Mouse (Mus musculus) gonadal fat pad, adult 2 months (tissue): Measurements from ENCODE around the gene Colgalt1. TPM values are rescaled to one million over a fixed set of nuclear protein-coding genes. Genes with fewer than 3 reads are reported as not detected.

Experiments
- DNase-seq: peaks from one replicate; pipeline ENCODE4 v3.0.0-alpha.2; 2012; ENCODE audit warnings: low read depth
- polyA plus RNA-seq: library from polyadenylated mRNA; depleted of rRNA; stranded (reverse); fragments of >200 nt; gene quantifications from 2 replicates; pipeline ENCODE4 v1.2.3, GENCODE M21; 2012

Colgalt1 gene
- polyA plus RNA-seq, 1 experiment: 155 TPM

DNA sequence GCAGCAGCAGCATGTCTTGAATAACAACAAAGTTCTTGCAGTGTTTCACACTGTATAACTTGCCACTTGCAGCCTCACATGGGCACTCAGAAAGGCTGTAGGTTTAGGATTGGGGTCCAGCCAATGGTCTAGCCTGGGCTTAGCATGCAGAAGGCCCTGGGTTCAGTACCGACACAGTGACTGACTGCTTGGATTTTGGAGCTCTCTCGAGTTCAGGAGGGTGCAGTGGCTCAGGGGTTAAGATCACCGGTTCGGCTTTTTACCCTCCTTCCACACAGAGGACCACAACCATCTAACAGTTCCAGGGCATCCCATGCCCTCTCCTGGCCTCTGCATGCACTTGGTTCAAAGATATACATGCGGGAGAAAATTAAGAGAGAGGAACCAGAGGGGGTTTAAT is 19.8 kb upstream of the Colgalt1 start:
- no peak for DNase-seq

DNA sequence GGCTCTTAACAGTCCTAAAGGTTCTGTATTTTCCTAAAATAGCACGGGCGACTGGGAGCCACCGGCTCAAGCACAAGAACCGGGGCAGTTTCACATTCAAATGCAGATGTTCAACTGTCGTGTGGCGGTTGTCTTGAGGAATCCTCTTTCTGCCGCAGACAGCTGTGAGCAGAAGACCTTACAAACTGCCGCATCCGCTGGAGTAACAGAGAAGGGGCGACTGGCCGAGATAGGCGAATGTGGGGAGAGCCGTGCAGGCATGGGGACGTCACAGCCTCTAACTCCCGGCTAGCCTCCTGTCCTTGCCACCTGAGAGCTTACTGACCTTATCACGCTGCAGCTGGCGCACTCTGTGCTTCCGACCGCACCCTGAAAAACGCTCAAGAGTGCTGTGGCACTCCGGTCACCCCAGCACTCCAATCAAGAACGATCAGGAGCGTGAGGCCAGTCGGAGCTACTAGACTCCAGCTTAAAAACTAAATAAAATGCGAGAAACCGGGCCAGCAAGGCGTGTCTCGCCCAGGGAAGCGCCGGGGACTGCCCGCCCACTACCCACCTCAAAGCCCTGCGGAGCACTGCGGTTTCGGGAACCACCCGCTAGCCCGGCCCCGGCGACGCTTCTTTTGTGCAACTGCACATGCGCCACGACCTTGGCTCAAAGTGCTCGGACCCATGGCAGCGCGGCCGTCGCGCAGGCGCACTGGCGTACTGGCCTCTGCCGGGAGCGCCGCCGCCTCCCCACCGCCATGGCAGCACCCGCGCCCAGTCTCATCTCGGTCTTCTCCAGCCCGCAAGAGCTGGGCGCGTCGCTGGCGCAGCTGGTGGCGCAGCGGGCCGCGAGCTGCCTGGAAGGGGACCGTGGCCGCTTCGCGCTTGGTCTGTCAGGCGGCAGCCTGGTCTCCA is 19.1 kb upstream of the Colgalt1 start, which contains the start of gene Pgls:
Gene Pgls (plus strand): TSS at position 706 of the 903 bp plus-strand sequence.
- no peak for DNase-seq

DNA sequence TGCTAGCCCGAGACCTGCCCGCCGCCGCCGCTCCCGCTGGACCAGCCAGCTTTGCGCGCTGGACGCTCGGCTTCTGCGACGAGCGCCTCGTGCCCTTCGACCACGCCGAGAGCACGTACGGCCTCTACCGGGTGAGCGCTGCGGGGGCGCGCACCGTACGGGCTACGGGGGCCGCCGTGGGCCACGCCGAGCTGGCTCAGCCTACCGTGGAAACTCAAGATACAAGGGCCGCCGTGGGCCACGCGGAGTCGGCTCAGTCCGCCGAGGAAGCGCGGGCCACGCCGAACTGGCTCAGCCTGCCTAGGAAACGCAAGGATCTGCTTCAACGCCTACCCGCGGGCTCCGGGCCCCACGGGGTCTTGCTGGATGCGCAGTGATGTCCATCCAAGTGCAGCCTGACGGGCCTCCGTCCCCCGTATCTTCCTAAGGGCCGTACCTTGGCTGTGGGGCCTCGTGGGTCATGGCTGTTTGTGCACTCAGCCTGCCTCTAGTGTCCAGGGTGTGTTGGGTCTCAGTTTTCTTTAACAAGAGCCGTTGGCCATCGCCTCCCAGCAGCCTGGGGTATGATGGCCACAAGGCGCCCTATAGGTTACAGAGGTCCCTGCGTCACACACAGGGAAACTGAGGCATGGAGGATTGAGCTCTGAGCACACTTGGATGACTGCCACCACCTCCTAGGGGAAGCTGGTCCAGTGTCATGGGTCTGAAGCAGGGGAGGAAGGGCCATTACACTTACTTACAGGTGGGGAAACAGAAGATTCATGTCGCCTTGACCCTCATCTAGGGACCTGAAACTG is 18.2 kb upstream of the Colgalt1 start:
- no peak for DNase-seq

DNA sequence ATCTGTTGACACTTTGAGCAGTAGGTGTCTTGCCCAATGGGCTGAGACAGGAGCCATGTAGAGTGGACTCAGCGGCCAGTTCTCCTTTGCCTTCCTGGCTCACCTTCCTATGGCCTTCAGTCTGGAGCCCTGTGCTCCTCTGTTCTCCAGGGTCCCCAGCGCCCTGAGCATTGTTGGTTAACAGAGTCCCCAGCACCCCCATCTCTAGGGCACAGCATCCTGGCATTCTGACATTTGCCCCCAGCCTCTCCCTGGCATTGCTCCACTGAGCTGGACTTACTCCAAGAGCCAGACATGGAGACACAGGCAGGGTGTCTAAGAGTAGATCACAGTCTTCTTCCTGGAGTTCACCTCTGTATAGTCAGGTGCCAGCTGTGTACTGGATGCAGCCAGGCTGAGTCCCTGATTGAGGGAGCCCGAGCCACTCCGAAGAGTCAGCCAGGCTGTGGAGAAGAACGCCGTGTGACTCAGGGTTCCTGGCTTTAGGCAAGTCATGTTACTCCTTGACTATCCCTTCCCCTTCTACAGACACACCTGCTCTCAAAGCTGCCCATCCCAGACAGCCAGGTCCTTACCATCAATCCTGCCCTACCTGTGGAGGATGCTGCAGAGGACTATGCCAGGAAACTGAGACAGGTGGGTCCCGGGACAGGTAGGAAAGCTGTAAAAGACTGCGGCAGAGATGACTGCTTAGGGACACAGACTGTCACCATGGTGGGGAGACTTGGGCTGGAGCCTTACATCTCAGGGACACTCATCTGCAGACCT is 17.1 kb upstream of the Colgalt1 start:
- DNase-seq: no peak

DNA sequence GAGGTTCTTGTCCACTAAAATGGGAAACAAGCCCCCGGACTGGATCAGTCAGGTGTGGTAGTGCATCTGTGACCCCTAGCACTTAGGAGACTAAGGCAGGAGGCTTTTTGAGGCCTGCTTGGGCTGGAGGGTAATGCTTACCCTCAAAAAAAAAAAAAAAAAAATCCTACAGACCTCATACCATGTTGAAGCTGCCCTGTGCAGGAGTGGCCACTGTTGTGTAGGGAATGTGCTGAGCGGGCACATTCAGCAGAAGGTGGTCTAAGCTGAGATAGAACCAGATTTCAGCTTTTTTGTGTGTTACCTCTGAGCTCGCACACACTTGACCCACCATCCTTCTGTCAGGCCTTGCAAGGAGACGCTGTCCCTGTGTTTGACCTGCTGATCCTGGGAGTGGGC is 16.5 kb upstream of the Colgalt1 start:
- DNase-seq: no peak

DNA sequence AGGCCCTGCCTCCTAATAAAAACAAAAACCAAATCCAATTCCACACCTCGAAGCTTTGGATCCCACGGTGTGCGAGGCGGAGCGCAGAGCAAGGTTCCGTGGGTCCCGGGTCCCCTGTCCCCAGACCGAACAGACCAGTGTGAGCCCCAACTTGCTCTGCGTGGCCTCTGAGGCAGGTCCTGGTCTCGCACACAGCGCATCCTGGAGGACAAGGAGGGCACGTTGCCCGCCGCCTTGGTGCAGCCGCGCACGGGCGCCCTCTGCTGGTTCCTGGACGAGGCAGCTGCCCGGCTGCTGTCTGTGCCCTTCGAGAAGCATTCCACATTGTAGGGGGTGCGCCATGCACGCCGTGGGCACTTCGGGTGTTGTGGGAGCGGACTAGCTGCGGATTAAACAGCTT is 14.9 kb upstream of the Colgalt1 start:
- no peak for DNase-seq

DNA sequence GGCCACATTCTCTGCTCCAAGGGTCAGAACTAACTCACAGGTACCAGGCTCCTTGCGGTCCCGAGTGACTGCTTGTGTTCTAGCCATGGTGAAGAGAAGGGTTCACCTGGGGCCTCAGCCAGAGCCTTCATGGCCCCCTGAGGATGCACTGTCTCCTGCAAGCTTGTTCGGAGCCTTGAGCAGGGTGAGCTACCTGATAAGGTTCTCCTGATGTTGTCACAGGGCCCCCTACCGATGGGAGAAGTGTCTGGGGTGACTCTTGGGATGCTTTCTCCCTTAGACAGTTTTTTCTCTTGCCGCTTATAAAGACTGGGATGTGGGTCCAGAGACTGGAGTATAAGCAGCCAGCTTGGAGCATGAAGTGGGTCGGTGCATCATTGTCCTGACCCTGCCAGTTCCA is 14.4 kb upstream of the Colgalt1 start:
- DNase-seq: no peak

DNA sequence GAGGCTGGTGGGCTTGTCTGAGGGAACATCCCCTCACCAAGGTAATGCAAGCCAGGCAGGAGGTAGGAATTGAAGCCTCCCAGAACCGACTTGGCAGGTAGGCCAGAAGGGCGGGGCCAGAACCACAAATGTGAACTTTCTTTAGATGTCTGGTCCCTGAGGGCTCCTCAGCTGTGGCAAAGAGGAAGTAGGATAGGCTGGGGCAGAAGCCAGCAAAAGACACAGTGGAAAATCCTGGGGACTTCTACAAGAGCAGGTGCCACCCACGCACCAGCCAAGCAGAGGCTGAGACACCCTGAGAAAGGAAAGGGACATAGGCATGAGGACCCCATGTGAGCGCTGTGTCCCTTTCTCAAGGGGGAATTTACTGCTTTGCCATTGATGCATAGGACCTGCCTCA is 14.0 kb upstream of the Colgalt1 start:
- DNase-seq: no peak

DNA sequence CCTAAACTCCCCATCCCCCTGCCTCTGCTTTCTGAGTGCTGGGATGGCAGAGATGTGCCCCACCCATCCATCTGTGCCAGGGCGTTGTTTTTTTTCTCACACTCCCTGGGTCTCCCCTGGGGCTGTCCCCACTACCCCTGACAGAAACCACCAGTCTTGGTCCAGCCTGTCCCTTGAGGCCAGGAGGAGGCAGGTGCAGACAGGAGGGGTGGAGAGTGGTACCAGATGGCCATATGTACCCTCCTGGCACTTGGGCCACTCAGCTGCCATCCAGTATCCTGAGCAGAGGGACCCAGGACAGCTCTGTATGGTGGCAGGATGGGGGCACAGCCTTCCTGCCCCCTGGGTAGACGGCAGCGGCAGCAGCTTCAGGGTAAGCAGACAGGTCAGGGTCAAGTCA is 13.3 kb upstream of the Colgalt1 start, which contains the start of gene Fam129c:
Gene Fam129c (plus strand): TSS at position 198 of the 400 bp plus-strand sequence.
- DNase-seq: no peak

DNA sequence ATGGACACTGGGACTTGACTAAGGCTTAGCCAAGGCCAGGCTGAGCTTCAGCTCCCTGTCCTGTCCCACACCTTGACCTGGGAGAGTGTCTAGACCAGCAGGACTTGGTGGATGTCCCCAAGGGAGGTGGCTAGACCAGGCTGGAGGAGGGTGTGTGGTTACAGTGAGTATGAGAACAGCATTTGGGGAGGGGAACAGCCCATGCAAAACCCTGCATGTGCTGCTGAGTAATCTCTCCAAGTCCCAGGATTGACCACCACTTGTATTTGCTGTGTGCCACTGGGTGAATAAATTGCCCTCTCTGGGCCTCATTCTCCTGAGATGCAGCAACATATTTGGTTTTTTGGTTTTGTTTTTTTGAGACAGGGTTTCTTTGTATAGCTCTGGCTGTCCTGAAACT is 12.4 kb upstream of the Colgalt1 start:
- no peak for DNase-seq

DNA sequence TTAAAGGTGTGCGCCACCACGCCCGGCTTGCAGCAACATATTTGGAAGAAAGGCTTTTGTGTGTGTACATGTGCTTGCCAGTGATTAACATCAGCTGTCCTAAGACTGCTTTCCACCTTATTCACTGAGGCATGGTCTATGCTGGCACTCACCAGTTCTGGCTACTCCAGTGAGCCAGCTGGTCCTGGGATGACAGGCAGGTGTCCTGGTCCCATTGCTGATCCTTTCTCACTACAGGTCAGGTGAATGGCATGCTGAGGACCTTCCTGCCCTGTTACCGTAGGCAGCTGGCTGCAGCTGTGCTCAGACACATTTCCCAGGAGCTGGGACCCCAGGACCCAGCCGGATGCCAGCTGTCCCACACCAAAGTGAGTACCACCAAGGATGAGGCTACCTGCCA is 12.0 kb upstream of the Colgalt1 start:
- DNase-seq: no peak

DNA sequence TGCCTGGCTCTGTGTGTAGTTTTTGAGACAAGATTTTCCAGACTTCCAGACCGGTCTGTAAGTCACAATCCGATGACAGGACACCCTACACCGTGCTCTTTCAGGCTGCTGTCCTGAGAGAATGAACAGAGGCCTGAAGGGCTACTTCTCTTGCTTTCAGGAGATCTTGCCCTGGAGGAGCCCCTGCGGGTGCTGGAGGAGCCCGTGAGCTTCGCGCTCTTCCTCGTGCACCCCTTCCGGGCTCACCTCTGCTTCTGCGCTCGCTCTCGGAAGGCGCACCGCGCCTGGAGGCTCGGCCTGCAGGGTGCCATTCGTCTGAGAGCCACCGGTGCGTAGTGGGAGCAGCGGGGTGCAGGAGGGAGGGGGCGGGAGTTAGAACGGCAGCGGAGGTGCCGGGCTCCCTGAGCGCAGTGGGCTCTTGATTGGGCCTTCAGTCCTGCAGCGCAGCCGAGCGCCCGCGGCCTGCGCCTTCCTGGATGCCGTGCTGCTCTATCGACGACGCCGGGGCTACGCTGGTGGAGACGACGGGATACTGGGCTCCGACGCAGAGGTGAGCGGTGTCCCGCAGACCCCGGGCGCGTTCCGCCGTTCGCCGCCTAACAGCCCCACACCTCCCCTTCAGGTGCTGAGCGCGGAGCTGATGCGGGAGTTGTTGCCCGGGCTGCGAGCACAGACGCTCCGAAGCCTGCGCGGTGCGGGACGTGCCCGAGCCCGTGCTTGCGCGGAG is 8.7 kb upstream of the Colgalt1 start:
- no peak for DNase-seq

DNA sequence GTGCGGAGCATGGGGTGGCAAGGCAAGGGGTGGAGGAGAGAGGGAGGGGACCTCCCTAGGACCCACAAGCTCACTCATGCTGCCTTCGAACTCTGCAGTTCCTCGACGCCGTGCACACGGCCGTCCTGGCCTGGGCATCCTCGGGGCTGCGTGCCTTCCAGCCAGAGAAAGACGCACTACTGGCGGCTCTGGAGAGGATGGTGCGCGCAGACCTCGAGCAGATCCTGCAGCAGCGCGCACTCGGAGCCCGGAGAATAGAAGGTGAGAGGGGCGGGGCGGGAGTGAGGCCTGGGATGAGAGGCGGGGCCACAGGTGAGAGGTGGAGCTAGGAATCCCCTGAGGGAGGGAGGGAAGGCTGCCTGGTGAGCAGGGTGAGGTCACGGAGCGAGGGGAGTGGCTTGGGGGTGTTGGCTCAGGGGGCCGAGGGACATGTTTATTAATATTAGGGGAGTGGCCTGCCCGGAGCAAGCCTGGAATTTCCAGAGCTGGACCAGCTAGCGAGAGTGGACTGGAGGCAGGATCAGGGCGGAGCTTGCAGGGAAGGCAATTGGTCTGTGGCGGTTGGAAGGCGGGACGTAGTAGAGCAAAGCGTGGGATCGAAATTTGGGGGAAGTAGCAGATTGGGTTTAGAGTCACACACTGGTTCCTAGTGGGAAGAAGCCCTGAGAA is 8.0 kb upstream of the Colgalt1 start:
- DNase-seq: no peak

DNA sequence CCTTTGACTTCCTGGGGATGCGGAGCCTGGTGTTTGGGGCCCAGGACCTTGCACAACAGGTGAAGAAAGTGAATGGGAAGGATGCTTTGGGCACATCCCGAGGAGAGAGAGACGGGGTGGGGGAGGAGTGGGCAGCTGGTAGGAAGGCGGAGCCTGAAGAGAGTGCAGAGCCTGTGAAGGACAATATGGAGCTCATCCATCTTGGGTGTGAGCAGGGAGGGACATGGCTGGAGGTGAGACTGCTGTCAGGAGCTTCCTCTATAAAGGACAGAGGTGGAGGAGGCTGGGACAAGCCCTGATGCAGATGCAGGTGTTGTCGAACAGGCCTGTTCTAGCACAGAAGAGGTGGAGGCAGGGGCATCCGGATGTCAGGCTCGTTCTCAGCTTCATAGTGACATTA is 6.8 kb upstream of the Colgalt1 start:
- DNase-seq: no peak

DNA sequence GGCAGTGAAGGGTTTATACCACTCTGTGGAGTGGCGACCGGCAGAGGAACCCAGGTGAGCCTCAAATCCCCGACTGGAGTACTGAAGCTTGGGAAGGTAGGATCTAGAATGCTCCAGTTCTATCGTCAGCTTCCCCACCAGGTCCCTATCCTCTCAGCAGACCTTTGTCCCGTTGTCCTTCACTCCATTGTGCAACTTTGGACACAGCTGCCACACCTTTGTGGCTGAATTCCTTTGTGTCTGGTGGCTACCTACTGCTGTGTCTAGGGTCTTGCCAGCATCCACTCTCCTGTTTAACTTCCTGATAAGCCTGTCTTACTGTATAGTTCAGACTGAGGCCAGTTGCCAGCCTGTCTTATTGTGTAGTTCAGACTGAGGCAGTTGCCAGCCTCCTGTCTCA is 1.3 kb downstream of the Colgalt1 start:
- no peak for DNase-seq

DNA sequence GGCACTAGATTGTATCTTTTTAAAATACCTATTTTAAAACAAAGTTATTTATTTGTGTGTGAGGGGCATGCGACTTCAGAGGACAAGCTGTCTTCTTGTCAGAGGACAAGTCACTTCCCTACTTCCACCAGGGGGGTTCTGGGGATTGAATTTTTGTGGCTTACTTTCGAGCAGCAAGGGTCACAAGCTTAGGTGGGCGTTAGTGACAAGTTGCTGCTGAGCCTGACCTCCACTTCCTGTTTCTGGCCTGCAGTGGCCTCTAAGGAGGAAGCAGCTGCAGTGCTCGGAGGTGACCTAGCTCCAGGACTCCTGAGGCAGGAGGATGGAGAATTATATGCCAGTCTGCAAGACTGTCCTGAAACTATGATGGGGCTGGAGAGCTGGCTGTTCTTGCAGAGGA is 2.6 kb downstream of the Colgalt1 start:
- DNase-seq: no peak

DNA sequence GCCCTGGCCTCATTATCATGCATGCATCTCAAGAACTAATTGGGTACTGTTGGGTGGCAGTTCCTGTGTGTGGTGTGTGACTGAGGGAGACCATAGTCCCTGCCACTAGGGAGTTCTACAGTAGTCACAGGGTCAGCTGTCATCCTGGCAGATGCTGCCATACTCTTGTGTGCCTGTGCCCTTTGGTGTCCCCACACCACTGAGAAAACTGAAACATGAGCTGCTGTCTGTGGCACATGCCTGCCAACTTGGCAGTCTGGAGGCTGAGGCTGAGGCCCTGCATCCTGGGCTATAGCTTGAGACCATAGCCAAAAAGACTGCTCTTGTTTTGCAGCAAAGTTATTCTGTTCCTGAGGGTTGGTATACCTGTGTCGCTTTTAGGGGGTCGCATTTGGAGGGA is 9.0 kb downstream of the Colgalt1 start:
- no peak for DNase-seq

DNA sequence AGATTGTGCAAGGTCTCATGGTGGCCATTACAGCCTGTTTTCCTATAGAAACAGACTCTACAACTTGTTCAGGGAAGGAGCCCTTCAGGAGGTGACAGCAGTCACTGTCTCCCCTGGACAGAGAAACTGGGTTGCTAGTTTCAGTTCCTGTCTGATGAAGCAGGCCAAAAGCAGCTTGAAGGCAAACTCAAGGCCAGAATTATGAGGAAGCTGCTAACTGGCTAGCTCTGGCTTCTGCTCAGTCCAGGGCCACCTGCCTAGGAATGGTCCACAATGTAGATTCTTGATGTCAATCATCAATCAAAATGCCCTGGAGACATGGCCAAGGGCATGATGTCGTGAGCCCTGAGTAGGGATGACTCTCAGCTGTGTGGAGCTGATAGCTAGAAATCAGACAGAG is 14.3 kb downstream of the Colgalt1 start:
- DNase-seq: no peak

DNA sequence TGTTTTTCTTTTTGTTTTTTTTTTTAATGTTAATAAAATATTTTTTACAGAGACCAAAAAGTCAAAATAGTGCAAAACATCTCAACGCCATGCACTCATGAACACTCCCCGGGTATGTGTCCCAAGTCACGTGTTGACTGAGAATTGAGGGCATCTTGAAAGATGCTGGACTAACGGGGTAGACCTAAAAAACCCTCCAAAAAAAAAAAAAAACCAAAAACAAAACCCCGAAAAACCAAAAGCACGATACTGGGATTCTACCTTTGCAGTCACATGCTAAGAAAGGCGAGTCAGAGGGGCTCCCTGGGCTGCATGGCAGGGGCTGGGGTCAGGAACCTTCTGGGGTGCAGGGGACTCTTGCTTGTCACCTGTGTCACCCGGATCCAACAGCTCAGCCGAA is 16.0 kb downstream of the Colgalt1 start:
- DNase-seq: no peak

DNA sequence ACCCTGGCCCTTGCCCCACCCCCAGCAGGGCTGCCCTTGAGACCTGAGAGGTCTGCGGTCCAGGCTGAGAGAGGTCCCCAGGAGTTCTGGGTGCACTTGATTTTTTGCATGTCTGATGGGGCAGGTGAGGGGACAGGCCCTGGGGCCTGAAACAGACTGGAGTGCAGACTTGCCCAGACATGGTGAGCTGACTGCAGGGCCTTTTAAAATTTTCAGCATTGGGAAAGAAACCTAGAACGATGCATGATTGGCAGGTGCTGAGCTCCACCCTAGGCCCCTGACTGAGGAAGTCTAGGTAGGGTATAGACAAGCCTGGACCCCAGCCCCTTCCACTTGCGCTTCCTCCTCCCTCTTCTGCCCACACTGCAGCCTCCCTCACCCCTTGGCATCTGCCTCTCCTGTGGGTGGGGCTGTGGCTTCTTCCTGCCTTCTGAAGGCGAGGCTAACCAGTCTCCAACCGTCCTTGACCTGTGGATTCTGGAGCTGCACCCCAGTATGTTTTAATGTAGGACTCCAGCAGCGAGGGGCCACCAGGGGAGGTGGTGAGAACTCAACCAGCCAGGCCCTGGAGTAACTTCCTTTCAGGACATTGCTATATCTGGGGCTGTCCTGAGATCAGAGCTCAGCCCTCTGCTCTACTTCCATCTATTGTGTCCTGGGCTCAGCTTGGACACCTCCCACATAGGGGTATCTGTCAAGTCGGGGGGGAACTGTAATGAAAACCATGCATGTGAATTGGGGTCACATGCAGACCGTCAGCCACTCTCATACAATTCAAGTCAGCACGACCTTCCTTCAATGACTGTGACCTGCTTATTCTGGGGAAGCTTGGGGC is 16.7 kb downstream of the Colgalt1 start:
- no peak for DNase-seq
